Mouse (Mus musculus): Measurements from ENCODE around the gene Aloxe3.
A peak's percentile ranks its signal among the peaks of the same experiment; 100 is the strongest.

Gene Aloxe3

GRCm38 (mm10) chr11:69178525-69178924 is 52.8 kb downstream of the Aloxe3 start:
- DNase-seq (ENCODE audit: low spot score in 2 of 2), result no peak

DNA sequence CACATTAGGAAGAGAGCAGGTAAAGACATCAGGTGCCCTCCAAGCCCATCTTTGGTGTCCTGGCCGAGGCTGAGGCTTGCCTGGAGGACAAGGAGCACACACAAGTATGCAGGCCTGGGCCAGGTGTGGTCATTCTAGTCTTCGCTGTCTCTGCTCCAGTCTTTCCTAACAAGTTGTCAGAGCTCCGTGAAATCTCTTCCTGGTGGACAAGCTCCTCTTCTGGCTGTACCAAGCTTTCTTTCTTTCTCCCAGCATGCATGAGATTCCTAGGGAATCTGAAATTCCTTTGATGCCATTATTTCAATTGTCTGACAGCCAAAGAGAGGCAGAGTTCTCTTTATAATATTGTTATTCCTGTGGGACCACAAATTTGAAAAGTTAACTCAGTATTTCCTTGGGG is 53.8 kb downstream of the Aloxe3 start:
- no peak for DNase-seq (ENCODE audit: low spot score in 2 of 2)

GRCm38 (mm10) chr11:69180120-69180519 is 54.4 kb downstream of the Aloxe3 start:
- no peak for DNase-seq (ENCODE audit: low spot score in 2 of 2)

DNA sequence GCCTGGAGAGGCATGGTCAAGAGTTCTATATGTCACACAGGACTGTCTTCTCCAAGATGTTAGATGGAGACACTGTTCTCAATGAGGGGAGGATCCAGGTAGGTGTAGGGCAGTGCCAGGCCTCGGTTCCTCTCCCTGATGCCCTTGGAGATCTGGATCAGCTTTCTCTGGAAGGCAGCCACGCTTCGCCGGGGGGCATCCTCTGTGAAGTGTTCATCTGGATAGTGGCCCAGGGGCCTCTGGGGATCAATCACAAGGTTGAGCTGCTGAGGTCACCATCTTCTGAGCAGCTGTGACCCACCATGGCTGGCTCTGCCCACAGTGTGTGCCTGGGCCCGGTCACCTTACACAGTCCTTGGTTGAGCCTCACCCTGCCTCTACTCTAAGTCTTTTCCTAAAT is 59.3 kb downstream of the Aloxe3 start:
- DNase-seq (ENCODE audit: low spot score in 2 of 2), result no peak

GRCm38 (mm10) chr11:69185936-69186335 is 60.2 kb downstream of the Aloxe3 start:
- DNase-seq (ENCODE audit: low spot score in 2 of 2), result no peak

GRCm38 (mm10) chr11:69192840-69193239 is 67.1 kb downstream of the Aloxe3 start:
- peak in 1 of 2 experiments; percentile 54 for DNase-seq (ENCODE audit: low spot score in 2 of 2)

DNA sequence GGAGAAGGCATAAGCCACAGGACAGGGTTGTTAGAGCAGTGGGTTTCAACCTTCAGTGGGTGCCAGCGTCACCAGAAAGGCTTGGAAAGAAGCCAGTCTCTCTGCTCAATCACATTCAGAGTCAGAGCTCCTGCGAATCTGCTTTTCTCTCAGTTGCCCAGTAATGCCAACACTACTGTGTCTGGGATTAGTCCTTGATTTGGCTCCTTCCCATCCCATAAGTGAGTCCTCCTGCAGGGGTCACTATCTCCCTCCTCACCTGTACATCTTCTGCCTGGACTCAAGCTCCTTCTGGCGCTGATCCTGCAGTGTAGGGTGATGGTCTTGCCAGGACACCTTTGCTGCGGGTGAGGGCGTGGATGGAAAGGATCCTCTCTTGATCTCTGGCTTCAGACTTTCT is 71.1 kb downstream of the Aloxe3 start:
- no peak for DNase-seq (ENCODE audit: low spot score in 2 of 2)

DNA sequence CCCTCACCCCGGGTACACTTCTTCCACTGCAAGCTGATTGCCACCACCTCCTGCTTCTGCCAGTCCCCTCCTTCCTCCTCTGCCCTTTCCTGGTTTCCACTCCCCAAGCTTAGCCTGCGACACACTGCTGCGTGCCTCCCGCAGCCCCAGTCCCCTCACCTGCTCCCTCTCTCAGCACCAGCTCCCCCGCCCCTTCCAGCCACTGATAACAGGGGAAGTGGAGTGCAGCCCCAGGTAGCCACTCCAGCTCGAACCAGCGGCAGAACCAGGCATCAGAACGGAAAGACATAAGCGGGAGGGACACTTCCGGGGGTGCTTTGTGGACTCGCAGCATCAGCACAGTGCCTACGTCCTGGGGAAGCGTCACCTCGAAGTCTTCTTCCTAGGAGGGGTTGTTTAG is 71.5 kb downstream of the Aloxe3 start:
- no peak for DNase-seq (ENCODE audit: low spot score in 2 of 2)

DNA sequence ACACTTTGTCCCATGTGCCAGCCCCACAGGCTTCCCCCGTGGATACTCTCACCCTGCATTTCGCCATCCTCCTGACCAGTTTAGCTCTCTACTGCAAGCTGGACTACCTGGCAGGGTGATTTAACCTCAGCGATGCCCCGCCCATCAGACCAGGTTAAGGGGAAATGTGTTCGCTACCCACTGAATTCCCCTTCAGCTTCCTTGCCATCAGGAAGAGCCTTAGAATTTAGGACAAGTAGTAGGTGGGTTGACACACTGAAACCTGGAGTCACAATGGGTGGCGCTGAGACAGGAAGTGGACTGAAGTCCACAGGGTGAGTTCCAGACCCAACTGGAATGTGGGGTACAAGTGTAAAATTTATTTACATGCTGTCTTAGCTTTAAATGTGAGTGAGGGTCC is 72.0 kb downstream of the Aloxe3 start, which contains the start of gene Alox8:
Alox8 (minus strand) TSS at position 101 of the 400 bp plus-strand sequence.
- no peak for DNase-seq (ENCODE audit: low spot score in 2 of 2)
